Mouse (Mus musculus): ENCODE results near the gene Hnrnpa3. TPM values are rescaled to one million over a fixed set of nuclear protein-coding genes. Genes with fewer than 3 reads are reported as not detected.
"Not testable (repeated sequence)": the region's sequence is repeated elsewhere in the genome, so short reads cannot be mapped to it uniquely, and the experiment has no call there.

Hnrnpa3 gene
- polyA plus RNA-seq, 3 experiments from 2014 or later = 98.6 to 213 (median 185) TPM

DNA sequence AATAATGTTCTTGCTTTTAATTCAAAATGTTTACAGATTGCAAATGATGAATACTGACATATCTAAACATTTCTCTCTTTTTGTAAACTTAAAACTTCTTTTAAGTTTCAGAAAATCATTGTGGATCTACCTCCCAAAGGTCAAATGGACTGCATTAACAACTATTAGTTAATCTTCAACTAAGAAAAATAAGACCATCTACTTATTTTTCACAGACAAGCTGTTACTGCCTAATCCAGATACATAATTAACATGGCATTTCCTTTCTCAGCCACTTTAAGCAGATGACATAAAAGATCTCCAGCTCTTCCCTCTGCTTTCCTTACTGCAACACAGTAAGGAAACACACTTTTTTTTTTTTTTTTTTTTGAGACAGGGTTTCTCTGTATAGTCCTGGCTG is 21.7 kb upstream of the Hnrnpa3 start:
- no peak for ATAC-seq

DNA sequence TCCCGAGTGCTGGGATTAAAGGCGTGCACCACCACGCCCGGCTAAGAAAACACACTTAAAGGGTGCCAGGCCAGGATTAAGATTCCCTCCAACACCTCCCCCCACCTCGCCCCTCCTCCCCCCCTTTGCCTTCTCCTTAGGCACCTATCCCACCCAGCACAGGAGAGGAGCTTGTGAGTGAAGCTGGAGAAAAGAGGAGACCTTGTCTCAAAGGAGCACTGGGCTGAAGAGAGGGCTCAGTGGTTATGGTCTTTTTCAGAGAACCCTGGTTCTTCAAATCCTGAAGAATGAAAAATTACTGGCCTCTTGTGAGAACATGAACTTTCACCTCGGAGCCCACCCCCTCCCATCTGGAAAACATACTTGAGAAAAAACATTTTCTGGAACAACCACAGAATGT is 21.2 kb upstream of the Hnrnpa3 start:
- not testable (repeated sequence) for ATAC-seq

DNA sequence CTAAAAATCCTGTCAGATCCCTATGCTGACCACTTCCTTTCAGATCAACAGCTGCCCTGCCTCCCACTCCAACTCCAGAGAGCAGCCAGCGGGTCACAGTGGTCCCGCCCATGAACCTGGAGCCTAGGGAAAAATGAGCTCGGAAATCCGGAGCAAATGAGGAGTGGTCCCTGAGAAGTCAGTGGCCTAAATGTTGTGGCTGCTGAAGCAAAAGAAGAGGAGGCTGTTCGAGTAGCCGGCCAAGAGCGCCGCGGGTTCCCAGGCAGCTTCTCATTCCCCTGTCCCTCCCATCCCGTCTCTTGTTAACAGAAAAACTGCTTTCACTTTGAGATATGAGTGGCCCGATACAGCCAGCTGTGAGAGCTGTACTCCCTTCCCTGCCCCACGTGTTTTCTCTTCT is 19.5 kb upstream of the Hnrnpa3 start:
- ATAC-seq = not testable (repeated sequence)

DNA sequence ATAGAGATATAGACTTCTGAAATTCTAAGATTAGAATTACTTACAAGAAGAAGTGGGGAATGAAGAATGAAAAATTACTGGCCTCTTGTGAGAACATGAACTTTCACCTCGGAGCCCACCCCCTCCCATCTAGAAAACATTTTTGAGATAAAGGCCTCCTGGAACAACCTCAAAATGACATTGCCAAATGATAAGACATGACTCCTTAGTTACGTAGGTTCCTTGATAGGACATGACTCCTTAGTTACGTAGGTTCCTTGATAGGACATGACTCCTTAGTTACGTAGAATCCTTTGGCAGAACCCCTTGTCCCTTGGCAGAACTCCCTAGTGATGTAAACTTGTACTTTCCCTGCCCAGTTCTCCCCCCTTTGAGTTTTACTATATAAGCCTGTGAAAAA is 16.7 kb upstream of the Hnrnpa3 start:
- not testable (repeated sequence) for ATAC-seq

DNA sequence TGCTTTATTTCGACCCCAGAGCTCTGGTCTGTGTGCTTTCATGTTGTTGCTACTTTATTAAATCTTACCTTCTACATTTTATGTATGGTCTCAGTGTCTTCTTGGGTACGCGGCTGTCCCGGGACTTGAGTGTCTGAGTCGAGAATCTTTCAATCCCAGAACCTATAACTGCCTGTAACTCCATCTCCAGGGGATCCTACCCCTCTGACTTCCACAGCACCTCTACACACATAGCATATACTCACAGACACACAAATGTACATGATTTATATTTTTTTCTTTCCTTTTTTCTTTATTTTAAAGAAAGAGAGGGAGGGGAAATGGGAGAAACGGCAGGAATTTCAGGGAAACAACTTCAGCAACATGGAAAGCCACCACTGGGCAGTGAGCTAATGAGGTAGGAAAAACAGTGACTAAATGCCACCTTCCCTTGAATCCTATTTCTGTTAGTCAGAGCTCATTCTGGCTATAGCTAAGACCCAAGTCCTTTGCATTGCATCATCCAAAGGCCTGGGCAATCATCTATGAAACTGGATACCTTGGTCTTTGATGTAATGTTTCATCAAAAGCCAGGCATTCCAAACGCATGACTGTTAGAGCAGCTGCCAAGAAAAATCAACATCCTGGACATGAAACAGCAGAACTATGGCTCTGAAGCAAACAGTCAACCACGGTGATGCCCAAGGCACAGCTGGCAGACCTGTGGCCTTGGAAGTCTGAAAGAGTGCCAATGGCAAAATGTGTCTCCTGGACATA is 16.1 kb upstream of the Hnrnpa3 start:
- no peak for ATAC-seq

DNA sequence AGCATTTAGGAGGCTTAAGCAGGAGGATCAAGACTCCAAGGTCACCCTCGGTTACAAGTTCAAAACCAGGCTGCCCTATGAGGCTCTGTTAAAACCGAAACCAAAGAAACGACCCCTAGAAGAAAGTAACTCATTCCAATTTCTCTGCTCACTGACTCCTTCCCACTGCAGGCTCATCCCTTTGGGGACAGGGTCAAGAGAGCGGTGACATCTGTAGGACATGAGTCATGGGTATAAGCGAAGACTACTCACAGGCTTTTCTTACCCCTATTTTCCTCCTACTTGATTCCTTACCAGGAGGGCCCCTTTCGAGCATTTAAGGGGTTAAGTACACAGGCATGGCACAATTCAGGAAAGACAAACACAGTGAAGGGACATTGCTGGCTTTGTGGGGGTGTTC is 15.1 kb upstream of the Hnrnpa3 start:
- ATAC-seq = no peak

DNA sequence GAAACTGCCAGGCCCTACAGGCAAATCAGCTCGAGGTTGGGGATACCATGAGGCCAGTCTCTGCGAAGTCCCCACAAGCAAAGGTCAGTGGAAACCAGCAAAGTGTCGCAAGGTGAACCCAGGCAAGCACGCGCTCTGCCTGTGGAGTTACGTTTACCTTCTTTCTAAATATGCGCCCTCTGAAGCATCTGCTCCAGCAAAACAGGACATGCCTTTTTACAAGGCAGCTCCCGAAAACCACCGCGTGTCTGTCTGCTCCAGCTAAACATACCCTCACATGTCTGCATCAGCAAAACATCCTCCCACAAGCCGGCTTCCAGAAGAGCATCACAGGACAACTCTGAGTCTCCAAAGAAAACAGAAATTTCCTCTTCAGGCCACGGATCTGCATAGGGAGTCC is 13.8 kb upstream of the Hnrnpa3 start:
- no peak for ATAC-seq

DNA sequence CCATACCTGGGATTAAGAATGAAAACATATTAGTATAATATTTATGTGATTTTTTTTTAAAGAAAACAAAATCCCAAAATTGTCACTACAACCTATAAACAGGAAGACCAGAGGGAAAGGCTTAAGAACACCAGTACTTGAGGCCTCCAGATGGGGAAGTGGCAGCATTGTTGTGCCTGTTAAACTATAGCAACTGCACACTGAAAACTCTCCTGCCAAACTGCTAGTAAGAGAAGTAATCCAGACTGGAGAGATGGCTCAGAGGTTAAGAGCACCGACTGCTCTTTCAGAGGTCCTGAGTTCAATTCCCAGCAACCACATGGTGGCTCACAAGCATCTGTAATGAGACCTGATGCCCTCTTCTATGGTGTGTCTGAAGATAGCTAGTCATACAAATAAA is 8.6 kb upstream of the Hnrnpa3 start:
- no peak for ATAC-seq

DNA sequence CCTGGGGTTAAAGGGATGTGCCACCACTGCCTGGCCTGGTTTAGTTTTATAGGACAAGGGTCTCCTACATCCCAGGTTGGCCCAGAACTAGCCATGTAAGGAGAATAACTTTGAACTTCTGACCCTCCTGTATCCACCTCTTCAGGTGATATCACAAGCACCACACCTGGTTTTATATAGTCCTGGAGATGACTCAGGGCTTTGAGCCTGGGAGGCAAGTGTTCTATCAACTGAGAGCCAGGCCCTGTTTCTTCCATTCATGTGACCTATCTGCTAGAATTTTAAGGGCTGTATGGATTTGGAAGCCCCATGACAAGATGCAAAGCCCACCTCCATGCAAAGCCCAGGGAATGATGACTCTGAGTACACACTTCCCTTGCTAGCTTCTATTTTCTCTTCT is 5.9 kb upstream of the Hnrnpa3 start:
- no peak for ATAC-seq

DNA sequence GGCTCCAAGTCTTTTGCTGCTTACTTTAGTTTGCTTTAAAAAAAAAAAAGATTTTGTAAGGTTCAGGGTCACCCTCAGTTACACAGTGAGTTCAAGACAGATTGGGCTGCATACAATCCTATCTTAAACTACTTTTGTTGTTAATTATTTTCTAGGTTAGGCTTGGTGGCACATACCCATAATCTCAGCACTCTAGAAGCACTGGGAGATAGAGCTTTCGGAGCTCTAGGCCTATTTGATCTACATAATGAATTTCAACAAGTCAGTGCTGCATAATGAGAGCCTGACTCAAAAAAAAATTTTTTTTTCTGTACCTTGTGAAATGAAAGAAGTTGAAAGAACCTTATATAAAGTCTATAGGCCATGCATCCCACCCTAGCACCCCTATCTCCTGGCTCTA is 4.4 kb upstream of the Hnrnpa3 start:
- ATAC-seq = no peak

DNA sequence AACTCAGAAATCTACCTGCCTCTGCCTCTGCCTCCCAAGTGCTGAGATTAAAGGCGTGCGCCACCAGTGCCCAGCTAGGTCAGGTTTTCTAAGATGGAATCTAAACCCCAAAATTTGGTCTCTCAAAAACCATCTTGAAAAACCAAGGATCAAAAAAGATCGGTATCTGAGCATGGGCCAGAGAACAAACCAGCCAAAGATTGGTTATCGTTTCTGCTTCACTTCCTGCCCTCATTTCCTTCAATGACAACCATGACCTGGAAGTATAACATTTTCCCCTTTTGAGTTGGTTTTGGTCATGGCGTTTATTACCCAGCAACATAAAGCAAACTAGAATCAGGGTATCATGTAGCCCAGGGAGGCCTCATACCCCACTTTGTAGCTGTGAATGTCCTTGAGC is 2.1 kb upstream of the Hnrnpa3 start:
- no peak for ATAC-seq

DNA sequence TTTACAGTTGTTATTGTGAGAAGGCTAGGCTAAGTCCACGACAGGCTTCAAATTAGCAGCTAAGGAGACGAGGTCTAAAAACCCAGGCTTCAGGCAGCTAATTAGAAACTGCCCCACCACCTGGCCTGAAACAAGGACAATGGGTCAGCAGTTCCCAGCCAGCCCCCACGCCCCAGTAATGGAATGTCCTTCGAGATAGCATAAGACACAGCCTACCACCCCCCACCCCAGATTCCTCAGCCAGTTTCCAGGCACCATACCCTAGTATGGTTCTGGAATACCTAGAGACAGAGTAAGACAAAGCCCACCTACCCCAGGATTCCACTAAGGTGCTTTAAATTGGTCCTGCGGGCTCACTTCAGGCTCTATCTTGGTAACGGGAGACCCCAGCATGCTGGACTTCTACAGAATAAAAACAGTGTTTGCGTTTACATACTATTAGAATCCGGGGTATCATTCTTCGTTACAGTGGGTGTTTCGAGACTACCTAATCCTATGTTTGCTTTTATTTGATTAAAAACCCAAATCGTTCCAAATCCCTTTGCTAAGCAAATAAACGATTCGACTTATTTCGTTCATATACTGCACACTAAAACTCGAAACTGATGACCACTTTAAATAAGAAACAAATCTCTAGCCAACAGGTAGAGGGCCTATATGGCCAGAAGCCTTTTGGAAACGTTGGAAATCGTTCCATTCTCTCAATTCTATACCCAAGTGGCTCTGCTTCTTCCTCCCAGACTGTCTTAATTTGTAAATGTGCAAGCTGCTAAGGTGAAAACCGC is 962 bp upstream of the Hnrnpa3 start:
- no peak for ATAC-seq

DNA sequence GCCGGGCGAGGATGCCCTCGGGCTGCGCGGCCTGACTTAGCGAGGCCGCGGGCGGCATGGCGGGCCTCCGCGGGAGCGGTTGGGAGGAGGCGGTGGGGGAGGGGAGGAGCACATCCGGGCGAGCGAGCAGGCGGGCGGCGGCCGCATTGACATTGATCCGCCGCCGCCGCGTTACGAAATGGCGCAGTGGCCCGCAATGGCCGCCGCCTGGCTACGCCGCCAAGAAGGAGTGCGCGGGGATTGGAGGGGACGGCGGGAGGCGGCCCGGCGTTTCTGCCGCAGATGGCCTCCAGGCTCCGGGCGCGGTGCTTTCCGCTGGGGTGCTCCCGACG is 534 bp downstream of the Hnrnpa3 start:
- ATAC-seq = peak; percentile 49

DNA sequence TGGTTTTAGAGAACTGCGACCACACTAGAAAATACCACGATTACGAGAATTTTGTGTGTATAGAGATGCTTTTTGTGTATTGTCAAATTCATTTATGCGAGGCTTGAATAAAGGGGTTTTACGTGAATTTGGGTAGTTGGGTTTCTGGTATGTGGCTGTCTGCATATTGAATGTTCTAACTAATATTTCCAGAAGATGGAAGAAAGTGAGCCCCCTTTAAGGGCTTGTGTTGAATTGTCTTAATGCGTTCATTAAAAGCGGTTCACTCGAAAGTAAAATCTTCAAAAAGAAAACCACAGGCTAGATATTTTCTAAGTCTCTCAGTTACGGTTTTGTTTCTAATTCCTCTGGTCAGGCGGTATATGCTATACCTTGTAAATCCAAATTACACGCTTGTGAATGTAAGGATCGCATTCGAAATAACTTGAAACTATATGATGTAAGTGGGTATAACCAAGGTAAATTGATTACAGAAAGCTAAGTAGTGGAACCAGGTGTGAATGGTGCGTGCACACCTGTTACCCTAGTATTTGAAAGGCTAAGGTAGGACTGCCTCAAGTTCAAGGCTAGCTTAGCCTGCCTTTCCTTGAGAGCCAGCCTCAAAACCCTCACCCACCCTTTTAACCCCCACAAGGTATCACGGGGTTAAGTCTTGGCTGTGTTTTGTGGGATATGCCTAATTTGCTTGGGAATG is 1.3 kb downstream of the Hnrnpa3 start:
- ATAC-seq = no peak

DNA sequence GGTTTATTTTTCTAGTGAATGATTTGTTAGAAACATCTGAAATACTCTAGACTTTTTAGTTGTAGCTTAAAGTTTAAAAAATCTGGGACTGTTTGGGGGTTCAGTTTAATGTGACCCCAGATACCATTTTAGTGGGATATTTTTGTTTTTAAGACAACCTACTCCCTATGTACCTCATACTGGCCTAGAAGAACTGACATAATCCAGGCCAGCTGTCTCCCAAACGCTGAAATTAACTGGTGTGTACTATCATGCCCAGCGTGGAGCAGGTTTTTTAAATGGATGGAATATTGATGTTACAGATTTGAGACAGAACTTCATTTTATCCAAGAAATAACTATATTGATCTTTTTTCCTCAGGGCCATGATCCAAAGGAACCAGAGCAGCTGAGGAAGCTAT is 2.0 kb downstream of the Hnrnpa3 start:
- ATAC-seq = no peak

DNA sequence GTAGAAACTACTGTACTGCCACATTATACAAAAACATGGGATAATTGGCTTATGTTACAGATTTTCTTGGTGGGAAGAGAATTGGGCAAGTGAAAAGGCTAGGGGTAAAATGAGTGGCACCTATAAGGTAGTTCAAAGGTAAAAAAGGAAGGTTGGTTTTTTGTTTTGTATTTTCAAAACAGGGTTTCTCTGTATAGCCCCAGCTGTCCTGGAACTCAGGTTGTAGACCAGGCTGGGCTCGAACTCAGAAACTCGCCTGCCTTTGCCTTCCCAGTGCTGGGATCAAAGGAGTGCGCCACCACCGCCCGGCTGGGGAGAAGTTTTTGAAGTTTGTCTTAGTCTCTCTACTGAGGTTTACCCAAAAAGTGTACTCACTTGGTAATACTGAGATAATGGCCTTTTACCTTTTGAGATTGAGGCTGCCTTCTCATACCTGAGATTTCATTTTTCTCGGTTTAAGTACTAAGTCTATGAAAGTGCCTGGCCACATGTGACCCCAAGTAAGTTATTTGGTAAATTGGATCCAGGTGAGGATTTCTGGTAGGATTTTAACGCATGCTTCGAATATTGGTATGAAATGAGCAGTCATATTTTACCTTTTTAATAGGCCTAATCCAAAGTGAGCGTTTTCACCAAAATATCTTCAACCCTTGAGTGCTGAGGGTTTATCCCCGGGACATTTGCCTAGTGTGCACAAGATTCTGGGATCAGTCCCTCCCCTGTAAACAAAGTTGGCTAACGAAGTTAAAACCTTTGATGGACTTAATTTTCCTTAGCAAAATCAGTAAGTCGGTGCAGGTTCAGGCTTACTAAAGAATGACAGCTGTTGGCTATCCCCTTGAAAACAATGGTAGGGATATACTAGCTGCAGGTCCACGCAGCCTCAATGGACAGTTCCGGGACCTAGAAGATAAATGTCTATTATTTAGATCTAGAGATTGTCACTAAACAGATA is 10.7 kb downstream of the Hnrnpa3 start:
- ATAC-seq = no peak

DNA sequence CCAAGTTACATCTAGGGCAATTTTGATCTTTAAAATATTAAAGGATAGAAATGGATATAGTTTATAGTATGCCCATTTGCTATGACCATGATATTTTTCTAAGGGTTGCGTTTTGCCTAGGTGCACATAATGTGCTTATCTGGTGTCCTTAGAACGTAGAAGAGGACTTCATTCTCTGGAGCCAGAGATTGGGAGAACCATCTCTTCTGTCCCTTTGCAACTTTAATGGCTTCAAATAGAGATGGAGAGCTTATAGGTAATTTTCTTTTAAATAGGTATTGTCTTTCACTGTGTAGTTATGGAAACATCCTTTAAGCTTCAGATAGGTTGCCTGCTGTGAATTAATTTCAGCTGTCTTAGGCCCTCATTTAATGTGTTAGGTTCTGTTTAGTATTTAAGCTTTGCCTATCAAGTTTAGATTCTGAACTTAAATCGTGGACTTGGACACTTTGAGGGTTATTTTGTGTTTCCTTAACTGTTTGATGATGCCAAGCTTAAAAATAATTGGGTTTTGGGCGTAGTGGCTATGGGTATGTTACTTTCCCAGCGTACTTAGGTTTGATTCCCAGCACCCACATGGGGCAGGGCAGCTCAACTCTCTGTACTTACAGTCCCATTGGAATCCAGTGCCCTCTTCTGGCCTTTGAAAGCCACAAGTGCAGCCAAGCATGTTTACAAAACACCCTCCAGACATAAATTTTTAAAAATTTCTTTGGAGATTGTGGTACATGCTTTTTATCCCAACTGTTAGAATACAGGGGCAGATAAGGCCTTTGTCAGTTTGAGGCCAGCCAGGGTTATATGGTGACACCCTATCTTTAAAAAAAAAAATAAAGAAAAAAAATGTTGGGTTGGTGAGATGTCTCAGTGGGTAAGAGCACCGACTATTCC is 11.6 kb downstream of the Hnrnpa3 start:
- no peak for ATAC-seq

DNA sequence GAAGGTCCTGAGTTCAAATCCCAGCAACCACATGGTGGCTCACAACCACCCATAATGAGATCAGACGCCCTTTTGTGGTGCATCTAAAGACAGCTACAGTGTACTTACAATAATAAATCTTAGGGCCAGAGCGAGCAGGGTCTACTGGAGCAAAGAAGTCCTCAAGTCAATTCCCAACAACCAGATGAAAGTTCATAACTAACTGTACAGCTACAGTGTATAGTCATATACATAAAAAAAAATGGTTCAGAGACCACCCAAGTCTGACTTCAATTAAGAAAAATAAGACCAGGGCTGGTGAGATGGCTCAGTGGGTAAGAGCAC is 12.2 kb downstream of the Hnrnpa3 start:
- ATAC-seq = no peak

DNA sequence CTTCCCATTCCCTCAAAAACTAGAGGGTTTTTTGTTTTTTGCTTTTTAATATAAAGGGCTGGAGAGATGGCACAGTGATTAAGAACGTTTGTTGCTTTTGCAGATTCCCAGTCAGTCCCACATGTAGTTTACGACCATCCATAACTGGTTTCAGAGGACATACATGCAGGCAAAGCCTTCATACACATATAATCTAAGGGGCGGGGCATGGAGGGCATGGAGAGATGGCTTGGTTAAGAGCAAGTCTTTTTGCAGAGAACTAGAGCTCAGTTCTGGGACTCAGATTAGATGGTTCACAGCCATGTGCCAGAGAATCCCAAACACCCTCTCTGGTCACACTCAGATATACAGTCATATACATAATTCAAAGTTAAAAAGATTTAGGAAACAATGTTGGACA is 13.5 kb downstream of the Hnrnpa3 start:
- ATAC-seq = no peak

DNA sequence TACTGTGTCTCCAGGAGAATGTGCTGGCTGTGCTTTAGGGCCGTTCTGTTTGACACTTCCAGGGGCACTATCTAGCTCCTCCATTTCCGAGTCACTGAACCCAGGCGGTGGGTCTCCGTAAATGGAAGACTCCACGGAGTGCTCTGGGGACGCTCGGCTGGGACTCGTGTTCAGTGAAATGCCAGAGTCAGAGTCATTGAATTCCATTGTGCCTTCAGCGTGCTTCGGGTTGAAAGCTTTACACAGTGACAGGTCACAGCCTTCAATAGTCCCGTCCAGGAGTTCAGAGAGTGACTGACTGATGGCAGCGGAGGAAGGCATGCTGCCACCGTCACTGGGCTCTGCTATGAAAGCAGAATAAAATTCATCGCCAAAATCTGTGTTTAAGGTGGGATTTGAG is 17.5 kb downstream of the Hnrnpa3 start:
- no peak for ATAC-seq

DNA sequence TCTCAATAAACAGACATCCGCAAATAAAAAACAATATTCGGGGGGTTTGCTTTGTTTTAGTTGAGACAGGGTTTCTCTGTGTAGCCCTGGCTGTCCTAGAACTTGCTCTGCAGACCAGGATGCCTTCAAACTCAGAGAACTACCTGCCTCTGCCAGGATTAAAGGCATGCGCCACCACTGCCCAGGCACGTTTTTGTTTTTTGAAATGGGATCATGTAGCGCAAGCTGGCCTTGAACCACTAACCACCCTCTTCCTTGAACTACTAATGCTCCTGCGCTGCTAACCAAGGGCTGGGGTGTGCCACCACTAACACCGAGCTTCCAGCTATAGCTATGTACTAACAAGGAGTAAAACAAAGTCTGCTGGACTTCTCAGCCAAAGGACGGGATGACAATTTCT is 20.9 kb downstream of the Hnrnpa3 start:
- ATAC-seq = no peak

DNA sequence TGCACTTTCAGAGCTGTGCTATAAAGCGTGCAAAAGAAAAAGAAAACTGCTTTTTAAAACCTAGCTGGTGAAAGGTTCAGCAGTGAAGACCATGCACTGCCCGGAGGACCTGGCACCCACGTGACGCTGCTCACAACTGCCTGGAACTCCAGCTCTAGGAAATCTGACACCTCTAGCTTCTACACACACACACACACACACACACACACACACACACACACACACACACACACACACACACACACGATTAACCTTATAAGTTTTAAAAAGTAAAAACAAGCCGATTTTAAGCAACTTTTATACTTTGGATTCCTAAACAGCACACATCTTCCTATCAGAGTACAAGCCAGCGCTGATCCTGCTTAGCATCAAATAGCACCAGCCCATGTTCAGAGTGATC is 22.4 kb downstream of the Hnrnpa3 start:
- no peak for ATAC-seq

Data from inflammation-experienced regulatory T-cells, adult 6 months (primary cell).